Mouse (Mus musculus) subcutaneous adipose tissue, adult 2 months (tissue): Measurements from ENCODE around the gene Sh3gl1. TPM values are rescaled to one million over a fixed set of nuclear protein-coding genes. Genes with fewer than 3 reads are reported as not detected.

Source experiments
- polyA plus RNA-seq: library from polyadenylated mRNA; depleted of rRNA; stranded (reverse); fragments of >200 nt; gene quantifications from 2 replicates; pipeline ENCODE4 v1.2.3, GENCODE M21; 2012; ENCODE audit warnings: low replicate concordance; rRNA removed

The Sh3gl1 gene
- polyA plus RNA-seq, result 75.0 and 104 TPM in 2 replicates

GRCm38 (mm10) chr17:56036176-56036900, at the start of gene Sh3gl1:
Gene Sh3gl1 (minus strand): TSS chr17:56036635.

GRCm38 (mm10) chr17:56078880-56079795, 42.7 kb upstream of the Sh3gl1 start, which contains the start of gene Hdgfl2:
Gene Hdgfl2 (plus strand): TSS chr17:56079634.

GRCm38 (mm10) chr17:56074827-56075208, 38.4 kb upstream of the Sh3gl1 start, which contains the start of gene Ubxn6:
Gene Ubxn6 (minus strand): TSS chr17:56075028.

GRCm38 (mm10) chr17:56040030-56040856, 3.8 kb upstream of the Sh3gl1 start, which contains the start of gene Chaf1a:
Gene Chaf1a (plus strand): TSS chr17:56040439.

GRCm38 (mm10) chr17:56005415-56006061, 30.9 kb downstream of the Sh3gl1 start, which contains the start of the genes Stap2 and Mpnd:
Gene Stap2 (minus strand): TSS chr17:56005584.
Gene Mpnd (plus strand): TSS chr17:56005711.

GRCm38 (mm10) chr17:55986030-55986961, 50.1 kb downstream of the Sh3gl1 start, which contains the start of gene Fsd1:
Gene Fsd1 (plus strand): TSS chr17:55986509.

GRCm38 (mm10) chr17:55969966-55970891, 66.2 kb downstream of the Sh3gl1 start, which contains the start of gene Shd:
Gene Shd (plus strand): TSS chr17:55970467.

Other genes starting within 250 kb of the Sh3gl1 start
- 0.52 and 0.87 TPM in 2 replicates for gene Zfp119a, start 157.7 kb downstream of the Sh3gl1 start, polyA plus RNA-seq
- 1.1 and 1.4 TPM in 2 replicates for gene Zfp959, start 144.5 kb downstream of the Sh3gl1 start, polyA plus RNA-seq
- gene Zfp119b, start 87.1 kb downstream of the Sh3gl1 start, polyA plus RNA-seq, result 0.67 and 0.75 TPM in 2 replicates
- gene Ebi3, start 84.0 kb downstream of the Sh3gl1 start, polyA plus RNA-seq, result 6.0 and 9.2 TPM in 2 replicates
- 6.9 and 10.4 TPM in 2 replicates for gene Yju2, start 77.5 kb downstream of the Sh3gl1 start, polyA plus RNA-seq
- 0.56 and 13.0 TPM in 2 replicates for gene Shd, start 66.2 kb downstream of the Sh3gl1 start, polyA plus RNA-seq
- gene Fsd1, start 50.1 kb downstream of the Sh3gl1 start, polyA plus RNA-seq, result 1.0 and 7.0 TPM in 2 replicates
- gene Stap2, start 31.1 kb downstream of the Sh3gl1 start, polyA plus RNA-seq, result 25.3 and 34.1 TPM in 2 replicates
- gene Mpnd, start 30.9 kb downstream of the Sh3gl1 start, polyA plus RNA-seq, result 106 and 131 TPM in 2 replicates
- gene Chaf1a, start 3.8 kb upstream of the Sh3gl1 start, polyA plus RNA-seq, result 2.0 and 5.8 TPM in 2 replicates
- 92.5 and 99.3 TPM in 2 replicates for gene Ubxn6, start 38.4 kb upstream of the Sh3gl1 start, polyA plus RNA-seq
- 20.9 and 56.5 TPM in 2 replicates for gene Hdgfl2, start 43.0 kb upstream of the Sh3gl1 start, polyA plus RNA-seq
- 452 and 1,682 TPM in 2 replicates for gene Plin4, start 73.2 kb upstream of the Sh3gl1 start, polyA plus RNA-seq
- 12.6 and 29.9 TPM in 2 replicates for gene Plin5, start 81.0 kb upstream of the Sh3gl1 start, polyA plus RNA-seq
- 111 and 539 TPM in 2 replicates for gene Lrg1, start 85.4 kb upstream of the Sh3gl1 start, polyA plus RNA-seq
- gene Sema6b, start 103.7 kb upstream of the Sh3gl1 start, polyA plus RNA-seq, result 14.4 and 24.4 TPM in 2 replicates
- 8.3 and 9.0 TPM in 2 replicates for gene Tnfaip8l1, start 125.8 kb upstream of the Sh3gl1 start, polyA plus RNA-seq
- gene Mydgf, start 147.3 kb upstream of the Sh3gl1 start, polyA plus RNA-seq, result 64.9 and 80.9 TPM in 2 replicates
- 42.0 and 57.6 TPM in 2 replicates for gene Dpp9, start 182.3 kb upstream of the Sh3gl1 start, polyA plus RNA-seq
- 24.1 and 30.7 TPM in 2 replicates for gene Fem1a, start 220.2 kb upstream of the Sh3gl1 start, polyA plus RNA-seq
- 16.9 and 26.3 TPM in 2 replicates for gene Ticam1, start 240.2 kb upstream of the Sh3gl1 start, polyA plus RNA-seq